Mouse (Mus musculus) embryonic facial prominence, embryonic 10.5 days (tissue): Measurements from ENCODE around the gene Ak1. TPM values are rescaled to one million over a fixed set of nuclear protein-coding genes. Genes with fewer than 3 reads are reported as not detected.

Experiments used
- DNase-seq: peaks from one replicate; pipeline ENCODE4 v3.0.0-alpha.2; 2017; ENCODE audit warnings: low spot score
- H3K27ac ChIP-seq: fragments of 300-500 bp; sonication (generic); replicated peaks from 2 replicates; pipeline ENCODE4 v1.5.1; 2016; ENCODE audit warnings: mild to moderate bottlenecking
- H3K27me3 ChIP-seq: fragments of 300-500 bp; sonication (generic); replicated peaks from 2 replicates; pipeline ENCODE4 v1.6.1; 2016; ENCODE audit warnings: low read depth, mild to moderate bottlenecking; ENCODE audit not compliant: poor library complexity, severe bottlenecking
- H3K36me3 ChIP-seq: fragments of 300-500 bp; sonication (generic); replicated peaks from 2 replicates; pipeline ENCODE4 v1.6.1; 2016; ENCODE audit warnings: mild to moderate bottlenecking, moderate library complexity
- H3K4me1 ChIP-seq: fragments of 300-500 bp; sonication (generic); 2 replicates; pipeline ENCODE4 v1.6.1; 2016
- H3K4me3 ChIP-seq: fragments of 300-500 bp; sonication (generic); 2 replicates; pipeline ENCODE4 v1.5.1; 2016; ENCODE audit warnings: mild to moderate bottlenecking, moderate library complexity
- H3K9me3 ChIP-seq: fragments of 300-500 bp; sonication (generic); 2 replicates; pipeline ENCODE4 v1.6.1; 2016; ENCODE audit warnings: mild to moderate bottlenecking
- WGBS: fragments of 180-500 bp; shearing (Covaris S2); methylation state at CpG from one replicate; pipeline ENCODE4 v1.1.7; 2016; 5-methylcytosine and 5-hydroxymethylcytosine counted together
- polyA plus RNA-seq: library from polyadenylated mRNA; unstranded; fragments of >200 nt; fragmentation: Nextera tagmentation; extraction: Ambion mirVana; gene quantifications from 2 replicates; pipeline ENCODE4 v1.2.1, GENCODE M21; 2016

The Ak1 gene
- polyA plus RNA-seq, 1 experiment from 2014 or later: 20.5 TPM

DNA sequence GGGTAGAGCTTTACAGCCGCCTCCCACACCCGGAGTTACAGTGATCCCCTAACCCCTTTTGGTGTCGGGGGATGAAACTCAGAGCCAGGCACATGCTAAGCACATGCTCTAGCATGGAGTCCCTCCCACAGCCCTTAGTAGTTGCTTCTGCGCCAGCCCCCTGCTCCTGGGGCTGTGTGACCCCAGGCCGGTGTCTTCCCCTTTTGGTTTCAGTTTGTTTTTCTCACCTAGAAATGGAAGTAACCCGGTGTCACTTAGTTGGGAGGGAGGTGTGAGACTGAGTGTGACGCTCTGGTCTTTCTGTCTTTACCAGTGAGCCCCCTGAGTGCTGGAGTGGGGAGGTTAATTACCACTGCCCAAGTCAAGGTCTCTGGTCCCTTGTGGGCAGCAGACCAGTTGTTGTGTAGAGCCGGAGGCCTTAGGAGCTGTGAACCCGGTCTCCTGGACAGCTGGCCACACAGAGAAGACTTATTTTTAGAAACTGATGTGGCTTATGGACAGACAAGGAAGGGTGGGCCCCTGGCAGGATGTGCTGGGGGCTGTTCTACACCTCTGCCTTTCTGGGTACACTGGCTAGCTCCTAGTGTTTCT, 33.7 kb upstream of the Ak1 start:
- WGBS: 43% methylated on average over 9 of the region's 9 CpGs
- peak overlapping the region; percentile 68 for H3K4me3 ChIP-seq
- peak overlapping the region; percentile 86; the same call in 1 of the 2 replicates for H3K27ac ChIP-seq
- peaks cover 9% of the 10 kb centered on the region for H3K36me3 ChIP-seq
- H3K27me3 ChIP-seq: peaks cover 19% of the 10 kb centered on the region
- DNase-seq: no peak
- no peaks in the 10 kb centered on the region for H3K9me3 ChIP-seq
- peaks cover 44% of the 10 kb centered on the region for H3K4me1 ChIP-seq

- peaks cover 17% of the 10 kb centered on the region for H3K36me3 ChIP-seq
- DNase-seq: no peak
- H3K27ac ChIP-seq: no peak overlapping the region
- peaks cover 15% of the 10 kb centered on the region for H3K27me3 ChIP-seq
- H3K4me3 ChIP-seq: no peak overlapping the region; the same call in 1 of the 2 replicates
- H3K4me1 ChIP-seq: peaks cover 39% of the 10 kb centered on the region
- H3K9me3 ChIP-seq: no peaks in the 10 kb centered on the region
- 71% methylated on average over 11 of the region's 11 CpGs for WGBS
Measured at GRCm38 (mm10) chr2:32589213-32589795, 32.3 kb upstream of the Ak1 start.

- H3K4me3 ChIP-seq: no peak overlapping the region
- no peak for DNase-seq
- H3K9me3 ChIP-seq: no peaks in the 10 kb centered on the region
- peaks cover 27% of the 10 kb centered on the region for H3K36me3 ChIP-seq
- H3K4me1 ChIP-seq: peaks cover 39% of the 10 kb centered on the region
- no peak overlapping the region; the same call in 1 of the 2 replicates for H3K27ac ChIP-seq
- 73% methylated on average over 10 of the region's 10 CpGs for WGBS
- H3K27me3 ChIP-seq: peaks cover 15% of the 10 kb centered on the region
Measured at GRCm38 (mm10) chr2:32590224-32590623, 31.3 kb upstream of the Ak1 start.

- no peak overlapping the region for H3K4me3 ChIP-seq
- H3K9me3 ChIP-seq: no peaks in the 10 kb centered on the region
- DNase-seq: no peak
- no peak overlapping the region for H3K27ac ChIP-seq
- peaks cover 39% of the 10 kb centered on the region for H3K4me1 ChIP-seq
- H3K36me3 ChIP-seq: peaks cover 36% of the 10 kb centered on the region
- WGBS: 70% methylated on average over 6 of the region's 6 CpGs
- H3K27me3 ChIP-seq: peaks cover 9% of the 10 kb centered on the region
Measured at GRCm38 (mm10) chr2:32591249-32591648, 30.3 kb upstream of the Ak1 start.

DNA sequence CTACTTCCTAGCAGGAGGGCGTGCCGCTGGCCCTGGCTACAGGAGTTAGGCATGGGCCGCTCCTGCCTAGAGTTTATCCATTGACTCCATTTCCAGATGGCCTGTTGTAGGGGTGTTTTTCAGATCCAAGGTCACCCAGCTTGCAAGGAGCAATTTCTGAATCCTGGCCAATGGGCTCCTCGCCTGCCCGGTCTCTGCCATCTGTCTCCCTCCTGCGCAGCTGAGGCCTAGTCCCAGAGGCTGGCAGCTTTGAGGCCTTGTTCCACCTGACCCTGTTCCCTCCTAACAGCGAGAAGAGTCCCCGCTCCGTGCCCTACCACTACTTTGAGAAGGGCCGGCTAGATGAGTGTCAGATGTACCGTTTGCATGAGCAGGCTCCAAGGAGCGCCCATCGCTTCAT, 24.8 kb upstream of the Ak1 start:
- Histone ChIP-seq H3K9me3 (no peaks in the 10 kb centered on the region), H3K36me3 (peaks cover 43% of the 10 kb centered on the region), H3K4me3 (no peak overlapping the region), H3K27me3 (no peaks in the 10 kb centered on the region), H3K27ac (no peak overlapping the region), H3K4me1 (peaks cover 9% of the 10 kb centered on the region)
- DNase-seq: no peak
- 95% methylated on average over 13 of the region's 13 CpGs for WGBS

- Histone ChIP-seq H3K27ac (no peak overlapping the region), H3K4me3 (no peak overlapping the region)
Measured at GRCm38 (mm10) chr2:32597248-32597647, 24.3 kb upstream of the Ak1 start.

GRCm38 (mm10) chr2:32597699-32598098, 23.9 kb upstream of the Ak1 start:
- 87% methylated on average over 5 of the region's 5 CpGs for WGBS
- no peak overlapping the region for H3K27ac ChIP-seq

More at GRCm38 (mm10) chr2:32597248-32597647, 24.3 kb upstream of the Ak1 start:
- Histone ChIP-seq H3K9me3 (no peaks in the 10 kb centered on the region), H3K4me1 (peaks cover 14% of the 10 kb centered on the region), H3K27me3 (no peaks in the 10 kb centered on the region), H3K36me3 (peaks cover 43% of the 10 kb centered on the region)
- WGBS: 90% methylated on average over 5 of the region's 5 CpGs
- no peak for DNase-seq

DNA sequence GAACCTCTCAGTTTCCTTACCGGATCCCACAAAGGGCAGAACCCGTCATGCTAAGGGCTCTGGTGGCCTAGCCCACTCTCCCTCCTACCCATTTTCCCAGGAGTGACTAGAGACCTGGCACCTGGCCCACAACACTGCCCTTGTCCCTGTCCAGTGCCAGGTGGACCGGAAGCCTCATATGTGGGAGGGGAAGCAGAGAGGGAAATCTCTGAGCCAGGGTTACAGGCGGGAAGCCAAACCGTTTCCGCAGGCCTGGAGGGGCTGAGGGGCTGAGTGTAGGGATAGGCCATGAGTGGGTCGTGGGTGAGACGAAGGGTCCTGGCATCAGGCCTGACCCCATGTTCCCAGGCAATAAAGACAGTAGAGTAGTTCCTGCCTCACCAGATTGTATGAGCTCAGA, 23.1 kb upstream of the Ak1 start:
- Histone ChIP-seq H3K9me3 (no peaks in the 10 kb centered on the region), H3K27ac (no peak overlapping the region), H3K36me3 (peaks cover 42% of the 10 kb centered on the region), H3K4me3 (no peak overlapping the region), H3K27me3 (no peaks in the 10 kb centered on the region), H3K4me1 (peaks cover 19% of the 10 kb centered on the region)
- no peak for DNase-seq
- WGBS: 89% methylated on average over 8 of the region's 8 CpGs

More at GRCm38 (mm10) chr2:32597699-32598098, 23.9 kb upstream of the Ak1 start:
- Histone ChIP-seq H3K27me3 (no peaks in the 10 kb centered on the region), H3K4me1 (peaks cover 19% of the 10 kb centered on the region), H3K36me3 (peaks cover 43% of the 10 kb centered on the region), H3K4me3 (no peak overlapping the region), H3K9me3 (no peaks in the 10 kb centered on the region)
- no peak for DNase-seq

DNA sequence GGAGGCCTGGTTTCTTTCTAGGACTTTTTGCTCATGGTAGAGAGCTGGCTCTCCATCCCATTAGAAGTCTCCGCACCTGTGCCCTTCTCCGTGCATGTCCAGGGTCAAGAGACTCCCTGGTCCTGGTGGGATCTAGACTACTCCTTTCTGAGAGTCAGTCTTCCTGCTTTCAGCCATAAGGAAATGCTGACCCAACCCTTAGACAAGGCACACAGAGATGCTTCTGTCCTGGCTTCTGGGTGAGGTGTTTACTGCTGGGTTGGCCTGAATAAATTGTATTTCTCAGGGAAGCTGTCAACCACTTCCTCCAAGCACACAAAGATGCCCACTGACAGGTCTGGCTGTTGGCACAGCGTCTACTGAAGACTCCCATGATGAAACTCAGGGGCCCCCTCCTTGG, 22.1 kb upstream of the Ak1 start, which contains the start of gene St6galnac6:
St6galnac6 (plus strand) TSS at position 301 of the 400 bp plus-strand sequence.
- H3K36me3 ChIP-seq: peaks cover 33% of the 10 kb centered on the region
- peaks cover 19% of the 10 kb centered on the region for H3K4me1 ChIP-seq
- H3K27ac ChIP-seq: no peak within 1 kb of the TSS
- no peak for DNase-seq
- H3K4me3 ChIP-seq: no peak within 1 kb of the TSS
- 96% methylated on average over 3 of the region's 3 CpGs for WGBS
- H3K9me3 ChIP-seq: no peaks in the 10 kb centered on the region
- no peaks in the 10 kb centered on the region for H3K27me3 ChIP-seq

GRCm38 (mm10) chr2:32601417-32602065, 20.0 kb upstream of the Ak1 start:
- Histone ChIP-seq H3K4me1 (peaks cover 24% of the 10 kb centered on the region), H3K9me3 (no peaks in the 10 kb centered on the region), H3K4me3 (no peak overlapping the region), H3K27me3 (no peaks in the 10 kb centered on the region), H3K36me3 (peaks cover 15% of the 10 kb centered on the region), H3K27ac (peak overlapping the region; percentile 78)
- DNase-seq: peak; percentile 52
- 43% methylated on average over 8 of the region's 8 CpGs for WGBS

- under 1% methylated on average over 11 of the region's 11 CpGs for WGBS
- peak; percentile 92 for DNase-seq
- H3K36me3 ChIP-seq: peaks cover 4% of the 10 kb centered on the region
- 0 out of 2 replicates have a peak, but pooled peaks cover 2% of the 10 kb centered on the region for H3K27me3 ChIP-seq
- H3K9me3 ChIP-seq: no peaks in the 10 kb centered on the region
- peak overlapping the region; percentile 55 for H3K4me3 ChIP-seq
- H3K27ac ChIP-seq: peak overlapping the region; percentile 78
- peaks cover 35% of the 10 kb centered on the region for H3K4me1 ChIP-seq
Measured at GRCm38 (mm10) chr2:32602600-32603054, 18.9 kb upstream of the Ak1 start.

- no peak for DNase-seq
- 52% methylated on average over 10 of the region's 10 CpGs for WGBS
- no peaks in the 10 kb centered on the region for H3K9me3 ChIP-seq
- H3K4me3 ChIP-seq: no peak overlapping the region
- H3K27me3 ChIP-seq: 0 out of 2 replicates have a peak, but pooled peaks cover 6% of the 10 kb centered on the region
- H3K27ac ChIP-seq: no peak overlapping the region
- peaks cover 53% of the 10 kb centered on the region for H3K4me1 ChIP-seq
- no peaks in the 10 kb centered on the region for H3K36me3 ChIP-seq
Measured at GRCm38 (mm10) chr2:32604631-32605030, 16.9 kb upstream of the Ak1 start.
